Mouse (Mus musculus): ENCODE measurements around the gene Ak8.
A peak's percentile ranks its signal among the peaks of the same experiment; 100 is the strongest.

The Ak8 gene

DNA sequence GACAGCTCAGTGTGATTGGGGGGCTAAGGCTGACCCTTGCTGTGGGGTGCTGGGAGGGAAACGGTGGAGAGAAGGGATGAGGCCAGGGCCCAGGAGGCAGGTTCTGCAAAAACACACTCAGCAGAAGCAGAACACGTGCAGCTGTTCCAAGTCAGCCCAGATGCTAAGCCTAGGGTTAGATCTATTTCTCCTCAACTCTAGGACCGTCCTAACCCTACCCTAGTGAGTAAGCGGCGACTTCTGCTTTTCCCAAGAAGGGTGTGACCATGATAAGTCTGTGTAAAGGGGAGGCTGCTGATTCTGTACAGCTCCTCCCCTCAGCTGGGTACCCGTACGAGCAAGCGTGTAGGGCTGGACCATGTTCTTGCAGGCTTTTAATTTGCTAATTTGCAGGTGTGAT, 96.3 kb downstream of the Ak8 start:
- DNase-seq (ENCODE audit: low spot score in 2 of 2) = no peak

DNA sequence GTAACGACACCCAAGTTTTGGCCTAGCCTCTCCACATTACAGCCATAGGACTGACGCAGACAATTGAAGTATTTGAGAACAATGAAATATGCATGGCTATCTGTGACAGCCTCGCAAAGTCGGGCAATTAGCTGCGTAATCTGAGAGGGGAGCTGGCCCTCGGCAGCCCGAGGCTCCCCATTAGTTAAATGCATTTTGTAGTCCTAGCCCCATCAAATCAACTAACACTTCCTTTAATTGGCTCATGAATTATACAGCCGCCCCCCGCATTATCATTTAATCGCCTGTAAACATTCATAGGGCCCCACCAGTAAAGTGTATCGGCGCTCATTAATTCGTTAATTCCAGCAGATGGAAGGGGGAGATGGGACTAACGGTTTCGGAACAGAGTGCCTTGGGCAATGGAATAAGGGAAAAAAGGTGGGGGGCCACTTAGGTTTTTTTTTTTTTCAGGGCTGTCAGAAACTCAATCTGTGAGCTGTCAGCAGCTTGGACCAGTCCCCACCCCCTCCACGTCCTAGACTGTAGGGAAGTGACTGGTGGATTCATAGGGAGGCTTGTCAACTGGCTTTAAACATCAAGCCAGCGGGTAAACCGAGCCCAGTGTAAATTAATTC, 97.6 kb downstream of the Ak8 start:
- no peak for DNase-seq (ENCODE audit: low spot score in 2 of 2)

DNA sequence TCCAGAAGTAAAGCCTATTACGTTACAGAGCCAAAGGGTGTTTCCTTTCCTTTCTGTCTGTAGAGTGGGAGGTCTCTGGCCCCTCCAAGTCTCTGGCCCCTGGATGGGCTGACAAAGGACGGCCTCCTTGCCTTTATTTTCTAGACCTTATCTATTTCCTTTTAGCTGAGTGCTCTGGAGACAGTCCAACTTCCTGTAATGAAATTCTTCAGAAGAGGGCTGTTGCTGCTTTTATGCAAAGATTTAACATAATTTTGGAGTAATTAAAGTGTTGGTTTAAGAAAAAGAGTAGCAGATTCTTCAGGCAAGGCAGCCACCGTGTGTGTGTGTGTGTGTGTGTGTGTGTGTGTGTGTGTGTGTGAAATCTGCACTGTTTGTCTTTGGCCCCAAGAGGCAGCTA, 98.4 kb downstream of the Ak8 start:
- no peak for DNase-seq (ENCODE audit: low spot score in 2 of 2)

DNA sequence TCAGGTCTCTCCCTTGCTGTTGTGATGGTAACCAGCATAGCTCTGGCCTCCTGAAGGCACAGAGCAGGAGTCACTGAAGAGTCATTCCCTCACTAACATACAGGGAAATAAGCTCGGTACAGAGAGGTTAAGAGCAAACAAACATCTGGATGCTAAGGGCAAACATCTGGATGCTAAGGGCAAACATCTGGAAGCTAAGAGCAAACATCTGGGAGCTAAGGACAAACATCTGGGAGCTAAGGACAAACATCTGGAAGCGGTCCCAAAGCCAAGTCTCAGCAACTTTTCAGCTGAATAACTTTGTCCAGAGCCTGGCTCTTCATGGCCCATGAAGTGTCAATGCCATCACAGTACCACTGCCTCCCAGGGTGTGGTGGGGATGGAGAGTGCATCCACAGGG, 99.6 kb downstream of the Ak8 start:
- DNase-seq (ENCODE audit: low spot score in 2 of 2) = no peak

DNA sequence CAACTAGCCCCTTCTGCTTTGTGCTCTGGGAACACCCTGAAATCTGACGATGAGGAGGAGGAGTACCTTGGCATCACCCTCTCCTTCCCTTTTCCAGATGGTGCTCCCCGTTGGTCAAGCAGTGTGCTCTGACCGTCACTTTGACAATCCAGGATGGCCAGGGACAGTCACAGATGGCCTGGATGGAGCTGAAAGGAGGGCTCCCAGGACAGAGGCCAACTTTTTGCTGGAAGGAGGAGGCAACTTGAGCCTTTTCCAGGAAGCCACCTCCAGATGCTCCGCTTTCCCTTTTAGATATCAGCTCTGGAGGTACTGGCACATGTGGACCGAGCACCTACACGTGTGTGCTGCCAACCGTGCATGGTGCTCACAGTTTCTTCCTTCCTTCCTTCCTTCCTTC, 103.4 kb downstream of the Ak8 start:
- DNase-seq (ENCODE audit: low spot score in 2 of 2) = no peak

DNA sequence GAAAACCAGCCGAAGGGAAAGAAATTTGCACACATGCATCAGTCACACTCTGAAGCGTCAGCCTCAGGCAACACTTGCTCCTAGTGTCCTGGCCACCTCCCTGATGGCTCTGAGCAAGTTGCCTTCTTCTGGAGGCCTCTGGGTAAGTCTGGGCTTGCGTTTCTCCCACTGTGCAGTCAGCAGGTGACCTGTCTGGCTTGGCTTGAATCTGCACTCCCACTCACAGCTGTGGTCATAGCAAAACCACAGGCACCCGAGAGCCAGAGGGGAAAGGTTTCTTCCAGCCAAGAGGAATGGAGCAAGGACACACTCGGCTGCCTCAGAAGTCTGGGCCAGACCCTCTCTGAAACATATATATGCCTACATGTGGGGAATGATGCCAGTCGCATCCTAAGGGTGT, 108.9 kb downstream of the Ak8 start:
- DNase-seq (ENCODE audit: low spot score in 2 of 2) = no peak

DNA sequence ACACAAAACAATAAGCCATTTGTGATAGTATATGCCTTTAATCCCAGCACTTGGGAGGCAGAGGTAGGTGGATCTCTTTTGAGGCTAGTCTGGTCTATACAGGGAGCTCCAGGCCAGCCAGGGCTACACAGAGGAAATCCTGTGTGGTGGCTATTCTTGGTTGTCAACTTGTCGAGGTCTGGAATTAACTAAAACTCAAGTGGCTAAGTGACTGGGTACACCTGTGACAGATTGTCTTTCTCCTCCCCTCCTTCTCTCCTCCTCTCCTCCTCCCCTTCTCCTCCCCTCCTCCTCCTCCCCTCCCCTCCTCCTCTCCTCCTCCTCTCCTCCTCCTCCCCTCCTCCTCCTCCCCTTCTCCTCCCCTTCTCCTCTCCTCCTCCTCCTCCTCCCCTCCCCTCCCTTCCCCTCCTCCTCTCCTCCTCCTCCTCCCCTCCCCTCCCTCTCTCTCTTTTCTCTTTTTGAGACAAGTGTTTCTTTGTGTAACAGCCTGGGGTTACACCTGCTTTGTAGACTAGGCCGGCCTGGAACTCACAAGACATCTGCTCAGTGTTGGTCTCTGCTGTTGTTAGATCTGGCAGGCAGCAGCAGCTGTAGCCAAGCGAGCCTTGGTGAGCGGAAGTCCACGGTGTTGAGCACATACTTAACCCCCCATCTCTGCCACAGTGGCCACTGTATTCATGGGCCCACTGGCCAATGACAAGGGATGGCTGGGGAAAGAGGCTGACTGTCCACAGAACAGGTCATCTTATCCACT, 110.5 kb downstream of the Ak8 start:
- DNase-seq (ENCODE audit: low spot score in 2 of 2) = no peak

DNA sequence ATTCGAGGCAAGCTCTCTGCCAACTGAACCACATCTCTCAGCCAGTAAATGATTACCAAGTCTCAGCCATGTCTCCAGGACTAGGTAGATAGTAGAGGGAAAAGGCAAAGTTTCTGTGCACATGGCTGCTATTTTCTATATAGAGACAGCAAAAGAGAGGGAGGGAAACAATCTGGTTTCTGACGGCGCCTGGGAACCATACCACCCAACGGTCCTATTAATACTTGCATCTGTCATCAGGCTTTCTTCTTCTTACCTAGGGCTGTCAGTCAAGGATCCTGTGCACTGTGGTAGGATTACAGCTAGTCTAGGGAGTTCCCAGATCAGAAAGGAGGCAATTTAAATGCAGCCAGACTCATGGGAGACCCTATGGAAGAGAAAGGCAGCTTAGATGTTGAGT, 118.9 kb downstream of the Ak8 start:
- DNase-seq (ENCODE audit: low spot score in 2 of 2) = no peak

DNA sequence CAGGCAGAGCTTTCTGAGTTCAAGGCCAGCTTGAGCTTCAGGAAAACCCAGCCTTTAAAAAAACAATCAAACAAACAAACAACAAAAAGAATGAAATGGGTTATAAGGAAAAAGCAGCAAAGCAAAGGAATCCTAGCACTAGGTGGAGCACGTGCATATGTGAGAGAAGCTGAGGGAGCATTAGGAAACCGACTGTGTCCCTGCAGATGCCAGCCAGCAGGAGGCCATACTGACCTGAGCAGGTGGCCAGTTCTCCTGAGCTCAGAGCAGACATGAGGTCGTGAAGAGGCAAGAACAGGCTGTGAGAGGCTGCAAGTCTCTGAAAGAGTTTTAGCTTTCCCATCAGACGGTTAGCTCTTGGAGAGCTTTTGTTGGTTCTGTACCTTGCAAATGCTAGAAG, 129.3 kb downstream of the Ak8 start:
- no peak for DNase-seq (ENCODE audit: low spot score in 2 of 2)

DNA sequence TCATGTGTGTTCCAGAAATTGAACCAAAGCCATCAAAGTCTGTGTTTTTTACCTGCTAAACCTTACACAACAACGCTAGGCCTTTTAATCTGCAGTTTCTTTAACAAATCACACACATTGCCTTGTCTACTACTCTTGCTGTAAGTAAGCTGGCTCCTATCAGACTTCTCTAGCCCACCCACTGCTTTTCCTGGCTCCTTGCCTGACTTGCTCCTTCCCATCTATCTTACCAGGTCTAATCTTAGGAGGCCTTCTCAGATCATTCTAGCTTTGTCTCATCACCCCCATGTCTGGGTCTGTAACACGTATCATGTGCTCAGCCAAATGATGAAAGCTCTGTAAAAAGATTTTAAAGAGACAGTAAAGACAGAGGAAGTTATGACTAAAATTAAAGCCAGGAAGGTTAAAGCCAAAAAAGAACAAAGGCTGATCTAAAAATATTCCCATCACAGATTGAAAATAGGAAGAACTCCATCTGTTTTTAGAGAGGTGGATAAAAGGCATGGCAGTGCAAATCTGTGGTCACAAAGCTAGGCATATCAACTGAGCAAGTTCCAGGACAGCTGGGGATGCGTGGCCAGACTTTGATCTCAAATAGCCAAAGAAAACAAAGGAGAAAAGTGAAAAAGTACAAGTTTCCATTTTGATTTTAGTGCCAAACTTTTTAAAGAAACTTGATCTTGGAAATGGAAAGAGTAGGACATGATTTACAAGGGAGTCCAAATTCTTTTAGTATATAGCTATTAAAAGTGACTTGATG, 136.4 kb downstream of the Ak8 start:
- DNase-seq (ENCODE audit: low spot score in 2 of 2) = peak in 1 of 2 experiments; percentile 35

DNA sequence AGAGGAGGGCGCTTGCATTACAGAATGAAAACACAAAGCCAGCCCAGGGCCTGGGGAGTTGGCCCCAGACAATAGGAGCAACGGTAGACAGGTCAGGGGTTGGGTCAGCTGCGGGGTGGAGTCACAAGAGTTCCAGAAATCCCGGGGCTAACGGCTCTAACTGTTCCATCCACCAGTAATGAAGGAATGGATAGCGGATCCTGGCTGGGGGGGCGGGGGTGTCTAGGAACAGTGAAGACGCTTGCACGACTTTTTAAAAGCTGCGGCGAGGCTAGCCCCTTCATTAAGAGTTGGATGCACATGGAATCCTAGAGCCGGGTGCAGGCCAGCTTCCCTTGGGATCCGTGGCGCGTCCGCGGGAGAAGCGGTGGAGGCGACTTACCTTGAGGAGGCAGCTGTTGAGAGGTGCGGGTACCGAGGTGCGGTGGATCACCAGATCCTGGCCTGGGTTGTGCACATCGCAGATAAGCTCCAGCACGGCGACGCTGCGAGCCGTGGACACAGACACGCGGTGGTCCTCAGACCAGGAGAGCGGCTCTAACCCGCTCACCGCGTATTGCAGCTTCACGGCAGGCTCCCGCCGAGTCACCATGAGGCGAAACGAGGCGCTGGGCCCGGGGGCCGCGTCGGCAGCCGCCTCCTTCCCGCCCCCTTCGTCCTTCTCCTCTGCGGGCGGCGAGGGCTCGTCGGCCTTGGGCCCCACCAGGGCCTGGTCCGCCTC, 139.7 kb downstream of the Ak8 start:
- no peak for DNase-seq (ENCODE audit: low spot score in 2 of 2)

DNA sequence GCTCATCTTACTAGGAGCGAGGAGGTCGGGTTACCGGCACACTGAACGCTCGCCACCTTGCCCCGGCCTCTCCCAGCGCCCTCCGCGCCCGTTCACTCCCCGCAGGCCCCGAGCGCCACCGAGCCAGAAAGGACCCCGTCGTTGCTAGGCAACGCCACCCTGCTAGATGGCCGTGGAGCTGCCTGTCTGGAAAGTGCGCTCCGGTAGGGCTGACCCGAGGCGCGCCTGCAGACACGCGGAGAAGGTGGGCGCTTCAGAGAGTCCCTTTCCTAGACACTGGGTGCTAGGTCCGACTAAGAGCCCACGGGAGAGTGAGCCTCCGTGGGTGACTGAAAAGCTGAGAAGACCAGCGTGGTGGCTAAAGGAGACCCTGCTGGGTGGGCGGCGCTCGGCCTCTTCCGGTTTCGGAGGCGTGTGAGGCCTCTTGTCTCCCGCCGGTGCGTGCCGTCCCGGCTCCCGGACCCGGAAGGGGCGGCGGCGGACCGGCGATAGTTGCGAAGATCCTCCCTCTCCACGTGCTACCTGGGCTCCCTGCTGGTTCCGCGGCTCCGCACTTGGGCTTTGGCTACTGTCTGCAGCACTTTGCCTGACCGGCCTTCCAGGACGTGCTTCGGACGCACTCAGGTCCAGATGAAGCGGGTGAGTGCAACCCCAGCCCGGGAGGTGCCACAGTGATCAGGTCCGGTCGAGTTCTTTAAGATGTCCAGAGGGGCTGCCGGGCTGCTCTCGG, 140.4 kb downstream of the Ak8 start, which contains the start of the genes Gtf3c4 and Ddx31:
Gtf3c4 (minus strand) TSS at position 139 of the 730 bp plus-strand sequence.
Ddx31 (plus strand) TSS at position 185 of the 730 bp plus-strand sequence.
- DNase-seq (ENCODE audit: low spot score in 2 of 2) = peak; percentile 91 to 94

DNA sequence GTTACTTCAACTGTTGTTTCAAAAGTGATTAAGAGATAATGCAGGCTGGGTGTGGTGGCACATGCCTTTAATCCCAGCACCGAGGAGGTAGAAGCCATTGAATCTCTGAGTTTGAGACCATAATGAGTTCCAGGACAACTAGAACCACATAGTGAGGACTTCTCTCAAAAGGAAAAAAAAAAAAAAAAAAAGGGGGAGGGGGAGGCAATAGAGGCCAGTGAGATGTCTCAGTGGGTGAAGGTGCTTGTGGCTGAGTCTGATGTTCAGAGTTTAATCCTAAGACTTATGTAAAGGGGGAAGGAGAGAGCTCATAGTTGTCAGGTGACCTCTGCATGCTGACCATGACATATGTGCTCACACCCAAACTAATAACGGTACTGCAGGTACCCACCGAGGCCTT, 142.1 kb downstream of the Ak8 start:
- no peak for DNase-seq (ENCODE audit: low spot score in 2 of 2)

DNA sequence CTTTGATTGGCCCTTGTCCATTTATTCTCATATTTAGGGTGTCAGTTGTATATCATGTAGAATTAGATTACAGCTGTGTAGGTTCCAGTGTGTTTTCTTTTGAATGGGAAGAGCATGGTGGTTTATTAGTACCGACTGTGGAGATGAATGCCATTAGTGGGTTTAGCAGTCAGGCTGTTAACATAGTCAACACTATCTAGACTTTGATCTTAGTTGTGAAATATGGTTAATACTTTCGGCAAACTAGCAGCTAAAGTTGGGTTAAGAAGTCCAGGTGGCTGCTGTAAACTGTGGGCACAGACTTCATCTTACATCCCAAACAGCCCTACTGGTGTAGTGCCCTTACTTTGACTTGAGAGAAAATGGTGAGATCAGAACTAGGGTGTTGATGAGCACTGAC, 148.9 kb downstream of the Ak8 start:
- no peak for DNase-seq (ENCODE audit: low spot score in 2 of 2)

DNA sequence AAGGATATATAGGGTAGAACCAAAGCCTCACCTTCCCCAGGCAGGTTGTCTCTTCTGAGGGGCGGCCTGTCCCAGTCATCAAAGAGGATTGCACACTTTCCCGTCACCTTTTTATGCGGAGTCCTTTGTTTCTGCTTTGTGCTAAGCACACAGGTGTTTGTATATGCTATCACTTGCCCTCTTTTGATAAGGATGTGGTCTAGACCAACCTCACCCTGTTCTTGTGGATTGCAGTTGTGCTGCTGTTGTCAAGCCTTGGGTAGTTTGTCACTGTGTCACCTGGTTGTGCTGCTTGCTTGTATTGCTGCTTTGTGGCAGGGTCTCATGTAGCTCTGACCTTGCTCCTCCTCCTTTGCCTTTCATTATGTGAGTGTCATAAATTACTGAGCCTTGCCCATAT, 152.6 kb downstream of the Ak8 start:
- no peak for DNase-seq (ENCODE audit: low spot score in 2 of 2)

DNA sequence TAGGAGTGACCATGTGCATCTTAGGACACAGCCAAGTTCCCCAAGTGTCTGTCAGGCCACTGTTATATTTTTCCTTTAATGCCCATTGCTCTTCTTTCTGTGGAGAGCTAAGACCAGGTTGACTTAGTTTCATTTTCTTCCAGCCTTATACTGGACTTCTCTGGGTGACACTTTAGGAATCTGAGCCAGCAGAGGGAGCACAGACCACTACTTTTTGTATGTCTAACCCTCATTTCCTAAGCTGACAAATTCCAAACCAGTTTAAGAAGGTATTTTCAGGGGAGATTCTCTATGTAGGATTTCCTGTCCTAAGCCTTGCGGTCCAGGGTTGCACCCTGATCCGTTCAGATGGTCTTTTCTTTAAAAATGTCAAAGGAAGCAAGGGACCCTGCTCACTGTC, 155.8 kb downstream of the Ak8 start:
- DNase-seq (ENCODE audit: low spot score in 2 of 2) = no peak

DNA sequence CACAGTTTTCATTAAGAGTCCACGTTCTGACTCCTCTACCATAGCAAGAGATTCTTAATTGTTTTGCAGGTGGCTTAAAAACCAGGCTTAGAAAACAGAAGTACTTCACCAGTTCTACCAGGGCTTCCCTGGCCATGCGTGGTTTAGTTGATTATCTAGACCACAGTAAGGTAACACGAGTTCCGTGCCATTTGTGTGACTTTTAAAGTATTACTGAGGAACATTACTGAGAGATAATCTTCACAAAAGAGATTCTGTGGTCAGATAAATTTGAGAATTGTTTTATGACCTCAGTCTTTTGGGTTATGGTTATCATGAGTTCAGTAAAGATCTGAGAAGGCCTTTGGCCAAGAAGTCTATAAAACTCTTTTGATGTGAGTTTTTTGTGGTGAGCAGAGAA, 159.3 kb downstream of the Ak8 start:
- DNase-seq (ENCODE audit: low spot score in 2 of 2) = no peak

DNA sequence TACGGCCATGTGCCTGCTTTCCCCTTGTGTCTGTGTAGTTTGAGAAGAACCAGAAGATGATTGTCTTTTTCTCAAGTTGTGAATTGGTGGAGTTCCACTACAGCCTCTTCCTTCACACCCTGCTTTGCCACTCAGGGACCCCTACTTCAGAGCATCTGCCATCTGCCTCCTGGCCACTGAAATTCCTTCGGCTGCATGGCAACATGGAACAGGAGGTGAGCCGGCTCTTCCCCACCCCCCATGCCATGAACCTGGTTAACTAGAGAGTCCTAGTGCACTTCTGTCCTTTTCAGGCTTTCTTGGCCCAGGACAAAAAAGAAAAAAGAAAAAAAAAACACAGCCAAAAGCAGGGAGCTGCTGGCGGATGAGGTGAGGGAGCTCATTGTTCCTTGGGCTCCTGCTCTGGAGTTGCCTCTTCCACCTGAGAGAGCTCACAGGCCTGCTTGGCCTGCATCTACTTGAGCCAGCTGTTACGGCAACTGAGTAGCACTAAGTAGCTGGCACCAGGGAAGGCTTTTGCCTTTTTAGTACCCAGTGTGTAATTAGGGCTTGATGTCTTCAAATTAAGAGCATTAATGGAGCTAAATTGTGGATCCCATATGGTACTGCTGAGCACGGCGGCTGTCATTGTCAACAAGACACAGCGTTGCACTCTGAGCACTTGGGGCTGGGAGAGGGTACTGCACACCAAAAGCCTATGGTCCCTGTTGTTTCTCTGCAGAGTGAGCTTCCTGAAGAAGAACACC, 160.9 kb downstream of the Ak8 start:
- DNase-seq (ENCODE audit: low spot score in 2 of 2) = peak in 1 of 2 experiments; percentile 46
